Mouse (Mus musculus) fat pad, adult 2 months (tissue): Measurements from ENCODE around the gene Pllp.

ENCODE experiments used
- DNase-seq: peaks from one replicate; pipeline ENCODE4 v3.0.0-alpha.2; 2011; ENCODE audit warnings: low read depth, low spot score; ENCODE audit errors: extremely low read depth

The Pllp gene

GRCm38 (mm10) chr8:94654994-94655393 lies 41.1 kb downstream of the Pllp start:
- no peak for DNase-seq

- no peak for DNase-seq
Observed at GRCm38 (mm10) chr8:94652951-94653350, 43.1 kb downstream of the Pllp start.

GRCm38 (mm10) chr8:94649496-94649895 lies 46.6 kb downstream of the Pllp start:
- no peak for DNase-seq

- no peak for DNase-seq
Observed at GRCm38 (mm10) chr8:94646165-94646564, 49.9 kb downstream of the Pllp start.

GRCm38 (mm10) chr8:94645202-94645601 lies 50.9 kb downstream of the Pllp start:
- DNase-seq, result no peak

- no peak for DNase-seq
Observed at GRCm38 (mm10) chr8:94641938-94642337, 54.1 kb downstream of the Pllp start.

- no peak for DNase-seq
Observed at GRCm38 (mm10) chr8:94641183-94641582, 54.9 kb downstream of the Pllp start.

GRCm38 (mm10) chr8:94634211-94634610 lies 61.9 kb downstream of the Pllp start:
- DNase-seq, result no peak

- DNase-seq, result no peak
Observed at GRCm38 (mm10) chr8:94633564-94634194, 62.4 kb downstream of the Pllp start.
